Mouse (Mus musculus): ENCODE measurements around the gene 5330417C22Rik. TPM values are rescaled to one million over a fixed set of nuclear protein-coding genes. Genes with fewer than 3 reads are reported as not detected.

The 5330417C22Rik gene
- polyA plus RNA-seq, 1 experiment = 0.01 TPM

DNA sequence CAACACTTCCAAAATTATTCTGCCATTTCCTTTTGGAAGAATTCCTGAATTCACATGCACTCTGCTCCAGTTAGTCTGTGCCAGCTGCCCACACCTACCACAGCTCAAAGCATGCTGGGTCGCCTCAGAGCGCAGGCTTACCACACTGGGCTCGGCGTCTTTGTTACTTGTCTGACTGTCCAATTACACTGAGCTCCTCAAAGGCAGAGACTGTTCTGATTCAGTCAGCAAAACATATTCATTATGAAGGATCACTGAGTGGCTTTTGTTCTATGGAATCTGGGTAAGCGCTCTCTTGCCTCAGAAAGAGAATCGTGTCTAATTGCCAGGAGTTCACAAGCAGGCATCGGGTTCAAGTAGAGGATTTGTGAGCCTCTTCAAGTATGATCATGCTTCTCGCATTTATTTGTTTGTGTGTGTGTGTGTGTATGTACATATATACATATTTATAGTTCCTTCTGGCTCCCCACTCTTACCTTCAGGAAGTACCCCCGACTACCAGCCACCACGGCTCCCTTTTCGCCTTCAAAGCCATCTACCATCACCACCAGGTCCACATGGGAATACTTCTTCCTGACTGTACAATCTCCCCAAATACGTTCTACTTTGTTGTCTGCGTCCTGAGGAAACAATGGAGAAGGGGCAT is 103.7 kb downstream of the 5330417C22Rik start:
- no peak for TF ChIP-seq USF1 (IDR thresholded peaks at IDR 0.05; ENCODE audit: low read depth)
- TF ChIP-seq MYOD1 (IDR thresholded peaks at IDR 0.05; ENCODE audit: control insufficient read depth, insufficient read length, low read depth) = no peak
- TF ChIP-seq CTCF (IDR thresholded peaks at IDR 0.05; ENCODE audit: control insufficient read depth, insufficient read depth, insufficient read length) = no peak
- no peak for TF ChIP-seq FOSL1 (IDR thresholded peaks at IDR 0.05; ENCODE audit: insufficient read depth, low read length, poor library complexity, severe bottlenecking)
- TF ChIP-seq MYOG (IDR thresholded peaks at IDR 0.05; ENCODE audit: control insufficient read depth, extremely low read depth, insufficient read length) = no peak
- TF ChIP-seq CEBPB (IDR thresholded peaks at IDR 0.05; ENCODE audit: low read depth) = no peak
- no peak for TF ChIP-seq MAX (IDR thresholded peaks at IDR 0.05)
- H3K4me3 ChIP-seq (ENCODE audit: insufficient read depth, poor library complexity, severe bottlenecking) = no peak overlapping the region
- H3K27me3 ChIP-seq (ENCODE audit: control insufficient read depth, insufficient read depth, insufficient read length) = no peaks in the 10 kb centered on the region
- peaks cover 91% of the 10 kb centered on the region for H3K36me3 ChIP-seq (ENCODE audit: control insufficient read depth, insufficient read depth)
- peaks cover 18% of the 10 kb centered on the region for H3K79me2 ChIP-seq (ENCODE audit: control insufficient read depth, insufficient read depth)
- no peak overlapping the region for H3ac ChIP-seq (ENCODE audit: control insufficient read depth, insufficient read length, low read depth)
- peaks cover 9% of the 10 kb centered on the region for H3K79me3 ChIP-seq (ENCODE audit: low read depth)

DNA sequence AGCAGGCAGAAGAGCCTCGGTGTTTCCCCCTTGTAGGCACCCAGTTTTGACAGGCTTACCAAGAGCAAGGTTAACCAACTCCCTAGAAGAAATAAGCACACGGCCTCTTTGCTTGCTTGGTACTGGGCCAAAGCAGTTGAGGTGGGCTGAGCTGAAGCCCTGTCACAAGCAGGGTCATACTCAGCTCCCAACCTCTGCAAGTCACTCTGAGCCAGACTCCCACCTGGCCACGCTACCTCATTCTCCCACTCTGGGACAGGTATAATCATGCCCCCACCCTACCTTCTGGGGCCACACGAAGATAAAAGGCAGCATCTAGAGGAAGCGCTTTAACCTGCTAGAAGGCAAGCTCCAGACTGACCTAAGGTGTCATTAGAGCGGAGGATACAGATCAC is 110.7 kb downstream of the 5330417C22Rik start:
- TF ChIP-seq MAX (IDR thresholded peaks at IDR 0.05) (no peak), FOSL1 (IDR thresholded peaks at IDR 0.05; ENCODE audit: insufficient read depth, low read length, poor library complexity, severe bottlenecking) (no peak), USF1 (IDR thresholded peaks at IDR 0.05; ENCODE audit: low read depth) (no peak), MYOG (IDR thresholded peaks at IDR 0.05; ENCODE audit: control insufficient read depth, extremely low read depth, insufficient read length) (no peak), CTCF (IDR thresholded peaks at IDR 0.05; ENCODE audit: control insufficient read depth, insufficient read depth, insufficient read length) (no peak), CEBPB (IDR thresholded peaks at IDR 0.05; ENCODE audit: low read depth) (no peak), MYOD1 (IDR thresholded peaks at IDR 0.05; ENCODE audit: control insufficient read depth, insufficient read length, low read depth) (no peak)
- no peaks in the 10 kb centered on the region for H3K79me2 ChIP-seq (ENCODE audit: control insufficient read depth, insufficient read depth)
- no peak overlapping the region for H3ac ChIP-seq (ENCODE audit: control insufficient read depth, insufficient read length, low read depth)
- no peak overlapping the region for H3K4me3 ChIP-seq (ENCODE audit: insufficient read depth, poor library complexity, severe bottlenecking)
- no peaks in the 10 kb centered on the region for H3K79me3 ChIP-seq (ENCODE audit: low read depth)
- no peaks in the 10 kb centered on the region for H3K27me3 ChIP-seq (ENCODE audit: control insufficient read depth, insufficient read depth, insufficient read length)
- peaks cover 55% of the 10 kb centered on the region for H3K36me3 ChIP-seq (ENCODE audit: control insufficient read depth, insufficient read depth)

DNA sequence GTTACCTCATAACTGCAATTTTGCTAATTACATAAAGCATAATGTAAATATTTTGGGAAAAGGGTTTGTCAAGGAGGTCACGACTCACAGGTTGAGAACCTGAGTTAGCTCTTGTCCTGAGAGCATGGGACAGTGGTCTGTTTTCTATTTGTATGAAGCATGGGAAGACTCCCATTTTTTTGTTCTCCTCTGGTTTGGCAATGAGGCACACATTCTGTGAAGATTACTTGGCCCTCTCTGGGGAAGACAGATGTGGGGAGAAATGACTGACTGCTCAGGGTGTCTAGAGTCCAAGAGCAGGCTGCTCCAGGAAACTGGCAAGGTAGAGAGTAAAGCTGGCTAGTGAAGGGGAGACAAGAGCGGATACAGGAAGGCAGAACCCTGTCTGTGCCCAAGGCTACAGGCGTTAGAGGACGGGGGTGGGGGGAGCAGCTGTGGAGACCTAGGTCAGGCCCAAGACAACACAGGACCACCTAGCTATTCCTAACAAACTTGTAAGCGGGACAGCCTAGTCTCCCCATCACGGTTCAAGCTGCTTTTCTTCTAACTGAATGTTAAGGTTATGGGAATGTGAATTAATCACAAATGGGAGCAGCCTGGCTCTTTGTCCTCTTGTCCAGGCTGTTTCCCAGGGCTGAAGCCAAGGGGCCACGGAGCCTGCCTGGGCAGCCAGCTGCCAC is 111.3 kb downstream of the 5330417C22Rik start:
- TF ChIP-seq MYOG (IDR thresholded peaks at IDR 0.05; ENCODE audit: control insufficient read depth, extremely low read depth, insufficient read length) (no peak), MAX (IDR thresholded peaks at IDR 0.05) (no peak), CTCF (IDR thresholded peaks at IDR 0.05; ENCODE audit: control insufficient read depth, insufficient read depth, insufficient read length) (no peak), USF1 (IDR thresholded peaks at IDR 0.05; ENCODE audit: low read depth) (no peak), FOSL1 (IDR thresholded peaks at IDR 0.05; ENCODE audit: insufficient read depth, low read length, poor library complexity, severe bottlenecking) (no peak), MYOD1 (IDR thresholded peaks at IDR 0.05; ENCODE audit: control insufficient read depth, insufficient read length, low read depth) (no peak), CEBPB (IDR thresholded peaks at IDR 0.05; ENCODE audit: low read depth) (no peak)
- Histone ChIP-seq H3ac (ENCODE audit: control insufficient read depth, insufficient read length, low read depth) (no peak overlapping the region), H3K4me3 (ENCODE audit: insufficient read depth, poor library complexity, severe bottlenecking) (no peak overlapping the region), H3K27me3 (ENCODE audit: control insufficient read depth, insufficient read depth, insufficient read length) (no peaks in the 10 kb centered on the region), H3K79me2 (ENCODE audit: control insufficient read depth, insufficient read depth) (no peaks in the 10 kb centered on the region), H3K36me3 (ENCODE audit: control insufficient read depth, insufficient read depth) (peaks cover 50% of the 10 kb centered on the region), H3K79me3 (ENCODE audit: low read depth) (no peaks in the 10 kb centered on the region)

DNA sequence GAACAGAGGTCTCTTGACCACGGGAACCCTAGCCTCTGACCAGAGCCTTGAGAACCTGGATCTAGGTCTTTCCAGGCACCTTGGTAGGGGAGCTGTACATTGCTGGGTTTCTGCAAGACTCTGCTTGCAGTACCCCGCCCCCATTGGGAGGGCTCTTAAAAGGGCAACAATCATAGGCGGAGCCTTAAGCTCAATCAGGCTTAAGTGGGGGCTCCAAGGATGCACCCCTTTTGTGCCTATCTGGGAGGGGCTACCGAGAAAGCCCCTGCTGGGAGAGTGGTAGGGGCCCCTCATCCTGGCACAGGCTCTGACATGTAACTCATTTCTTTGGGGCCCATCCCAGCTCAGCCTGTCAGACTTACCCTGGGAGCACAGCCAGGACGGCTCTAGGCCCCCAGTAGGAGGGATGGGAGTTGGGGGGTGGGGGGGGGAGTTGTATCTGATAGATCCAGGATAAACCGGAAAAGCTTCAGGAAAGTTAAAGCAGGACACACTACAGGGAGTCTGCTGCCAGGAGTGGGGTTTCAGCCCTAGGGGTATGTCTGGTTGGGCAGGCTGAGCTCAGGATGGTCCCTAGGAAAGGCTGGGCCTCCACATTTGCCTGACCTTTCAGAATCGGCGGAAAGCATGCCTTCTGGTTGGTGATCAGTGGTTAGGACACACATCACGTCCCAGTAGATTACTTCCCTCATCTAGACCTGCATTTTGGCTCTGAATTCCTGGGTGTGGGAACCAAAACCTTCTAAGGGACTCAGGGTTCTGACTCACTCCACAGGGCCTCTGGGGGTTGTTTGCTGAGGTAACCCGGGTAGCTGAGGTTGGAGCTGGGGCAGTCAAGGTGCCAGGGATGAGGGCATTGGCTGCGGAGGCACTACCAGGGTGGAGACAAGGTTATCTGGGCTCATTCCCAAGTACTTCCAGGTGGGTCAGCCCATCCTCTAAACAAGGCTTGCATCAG is 112.2 kb downstream of the 5330417C22Rik start:
- H3K4me3 ChIP-seq (ENCODE audit: insufficient read depth, poor library complexity, severe bottlenecking) = no peak overlapping the region
- peaks cover 41% of the 10 kb centered on the region for H3K36me3 ChIP-seq (ENCODE audit: control insufficient read depth, insufficient read depth)
- no peaks in the 10 kb centered on the region for H3K79me2 ChIP-seq (ENCODE audit: control insufficient read depth, insufficient read depth)
- TF ChIP-seq MYOG (IDR thresholded peaks at IDR 0.05; ENCODE audit: control insufficient read depth, extremely low read depth, insufficient read length) (no peak), CTCF (IDR thresholded peaks at IDR 0.05; ENCODE audit: control insufficient read depth, insufficient read depth, insufficient read length) (no peak), USF1 (IDR thresholded peaks at IDR 0.05; ENCODE audit: low read depth) (no peak), FOSL1 (IDR thresholded peaks at IDR 0.05; ENCODE audit: insufficient read depth, low read length, poor library complexity, severe bottlenecking) (no peak), CEBPB (IDR thresholded peaks at IDR 0.05; ENCODE audit: low read depth) (no peak), MYOD1 (IDR thresholded peaks at IDR 0.05; ENCODE audit: control insufficient read depth, insufficient read length, low read depth) (no peak), MAX (IDR thresholded peaks at IDR 0.05) (no peak)
- H3K79me3 ChIP-seq (ENCODE audit: low read depth) = no peaks in the 10 kb centered on the region
- H3K27me3 ChIP-seq (ENCODE audit: control insufficient read depth, insufficient read depth, insufficient read length) = no peaks in the 10 kb centered on the region
- H3ac ChIP-seq (ENCODE audit: control insufficient read depth, insufficient read length, low read depth) = no peak overlapping the region

DNA sequence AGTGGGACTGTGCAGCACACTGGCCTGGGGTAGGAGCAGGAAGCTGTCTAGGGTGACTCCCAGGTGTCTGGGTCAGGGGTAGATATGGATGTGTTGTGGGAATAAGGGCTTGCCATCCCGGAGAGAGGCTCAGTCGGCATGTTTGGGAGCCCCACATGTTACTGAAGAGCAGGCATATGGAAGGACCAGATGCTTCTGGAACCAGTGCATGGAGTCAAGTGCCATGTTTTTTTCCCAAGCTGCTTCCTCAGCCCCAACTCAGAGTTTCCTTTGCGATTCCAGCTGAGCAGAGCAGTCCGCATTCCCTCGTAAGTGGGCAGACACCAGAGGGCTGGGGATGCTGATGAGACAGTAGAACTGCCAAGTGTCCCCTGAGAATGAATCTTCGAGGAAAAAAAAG is 113.3 kb downstream of the 5330417C22Rik start:
- no peak overlapping the region for H3ac ChIP-seq (ENCODE audit: control insufficient read depth, insufficient read length, low read depth)
- H3K36me3 ChIP-seq (ENCODE audit: control insufficient read depth, insufficient read depth) = peaks cover 30% of the 10 kb centered on the region
- no peaks in the 10 kb centered on the region for H3K79me3 ChIP-seq (ENCODE audit: low read depth)
- no peaks in the 10 kb centered on the region for H3K79me2 ChIP-seq (ENCODE audit: control insufficient read depth, insufficient read depth)
- TF ChIP-seq CTCF (IDR thresholded peaks at IDR 0.05; ENCODE audit: control insufficient read depth, insufficient read depth, insufficient read length) = no peak
- TF ChIP-seq MYOG (IDR thresholded peaks at IDR 0.05; ENCODE audit: control insufficient read depth, extremely low read depth, insufficient read length) = no peak
- no peak for TF ChIP-seq MAX (IDR thresholded peaks at IDR 0.05)
- no peak for TF ChIP-seq CEBPB (IDR thresholded peaks at IDR 0.05; ENCODE audit: low read depth)
- no peak for TF ChIP-seq USF1 (IDR thresholded peaks at IDR 0.05; ENCODE audit: low read depth)
- no peak for TF ChIP-seq MYOD1 (IDR thresholded peaks at IDR 0.05; ENCODE audit: control insufficient read depth, insufficient read length, low read depth)
- no peak for TF ChIP-seq FOSL1 (IDR thresholded peaks at IDR 0.05; ENCODE audit: insufficient read depth, low read length, poor library complexity, severe bottlenecking)
- H3K27me3 ChIP-seq (ENCODE audit: control insufficient read depth, insufficient read depth, insufficient read length) = no peaks in the 10 kb centered on the region
- no peak overlapping the region for H3K4me3 ChIP-seq (ENCODE audit: insufficient read depth, poor library complexity, severe bottlenecking)
